Mouse (Mus musculus) spleen, adult 18-20 months (tissue): ENCODE data around the gene Coro7.
"Not testable (repeated sequence)": the region's sequence is repeated elsewhere in the genome, so short reads cannot be mapped to it uniquely, and the experiment has no call there.

Experiments used
- DNase-seq, 2 experiments: peaks; one replicate each; pipeline ENCODE4 v3.0.0; 2022; ENCODE audit warnings: mixed read lengths in 2 of 2

Gene Coro7

GRCm38 (mm10) chr16:4679121-4680018 is at the start of gene Coro7:
Gene Coro7, minus strand, starts transcription at chr16:4679777.
- peak; percentile 85 to 90 for DNase-seq

- DNase-seq: no peak
These were observed 48.4 kb upstream of the Coro7 start for GRCm38 (mm10) chr16:4727963-4728362.

GRCm38 (mm10) chr16:4727526-4727925 is 47.9 kb upstream of the Coro7 start:
- no peak for DNase-seq

- no peak for DNase-seq
These were observed 47.1 kb upstream of the Coro7 start for GRCm38 (mm10) chr16:4726528-4727128.

GRCm38 (mm10) chr16:4725780-4726527 is 46.4 kb upstream of the Coro7 start, which contains the start of gene Hmox2:
Gene Hmox2, plus strand, starts transcription at chr16:4726361.
- DNase-seq: peak; percentile 91 to 98

GRCm38 (mm10) chr16:4725266-4725665 is 45.7 kb upstream of the Coro7 start:
- no peak for DNase-seq

GRCm38 (mm10) chr16:4722915-4723209 is 43.3 kb upstream of the Coro7 start:
- peak in 1 of 2 experiments; percentile 14 for DNase-seq

GRCm38 (mm10) chr16:4722128-4722914 is 42.7 kb upstream of the Coro7 start:
- DNase-seq: peak in 1 of 2 experiments; percentile 19

- DNase-seq: peak; percentile 40 to 57
These were observed 39.4 kb upstream of the Coro7 start, which contains the start of gene Nmral1 for GRCm38 (mm10) chr16:4718753-4719518. Gene Nmral1, minus strand, starts transcription at chr16:4719356.

GRCm38 (mm10) chr16:4717866-4718265 is 38.3 kb upstream of the Coro7 start:
- no peak for DNase-seq

GRCm38 (mm10) chr16:4713861-4714710 is 34.5 kb upstream of the Coro7 start:
- no peak for DNase-seq

- no peak for DNase-seq
These were observed 31.6 kb upstream of the Coro7 start for GRCm38 (mm10) chr16:4711173-4711572.

GRCm38 (mm10) chr16:4705541-4705940 is 26.0 kb upstream of the Coro7 start:
- no peak for DNase-seq

- DNase-seq: no peak
These were observed 23.1 kb upstream of the Coro7 start for GRCm38 (mm10) chr16:4702646-4703045.

- DNase-seq: no peak
These were observed 21.6 kb upstream of the Coro7 start for GRCm38 (mm10) chr16:4701211-4701610.

GRCm38 (mm10) chr16:4689371-4689770 is 9.8 kb upstream of the Coro7 start:
- DNase-seq: not testable (repeated sequence)

- no peak for DNase-seq
These were observed 4.8 kb upstream of the Coro7 start for GRCm38 (mm10) chr16:4684457-4684791.

- peak; percentile 94 to 97 for DNase-seq
These were observed 4.2 kb upstream of the Coro7 start for GRCm38 (mm10) chr16:4683581-4684456.

- no peak for DNase-seq
These were observed 3.6 kb upstream of the Coro7 start for GRCm38 (mm10) chr16:4683193-4683580.

- no peak for DNase-seq
These were observed 3.1 kb upstream of the Coro7 start for GRCm38 (mm10) chr16:4682628-4683179.
